11 mouse cellular contexts compared by ENCODE assay signal in genomic region chr7:19316451-19317161, GRCm38 (mm10). TPM values are rescaled to one million over a fixed set of nuclear protein-coding genes. Genes with fewer than 3 reads are reported as not detected.
A peak's percentile ranks its signal among the peaks of the same experiment; 100 is the strongest.
DNase-seq lines count a peak whose midpoint lies in the region; ATAC-seq and TF ChIP-seq lines count a peak whose summit lies in the region.
"Had no signal": no experiment of that assay in that cellular context is flagged by ENCODE, and none has a peak within 500 bp of the region (broad histone marks: within the 10 kb centered on the region; RNA-seq: fewer than 3 reads in every experiment).

No protein-coding gene starts in this region.

- H3K9ac ChIP-seq in kidney, embryonic 15.5 days, result no peak overlapping the region
- H3K9ac ChIP-seq in embryonic facial prominence, embryonic 13.5 days, result peak overlapping the region; percentile 0; the same call in 1 of the 2 replicates
- H3K9ac ChIP-seq: lung, embryonic 15.5 days had no signal

- ATAC-seq in kidney, embryonic 15.5 days (replicated peaks; ENCODE audit: low FRiP score), result no peak
- no peak for ATAC-seq in embryonic facial prominence, embryonic 13.5 days (ENCODE audit: insufficient number of reproducible peaks, insufficient read depth, low FRiP score, low TSS enrichment, low read depth)

- WGBS in kidney, adult 2 months, result 63% methylated on average over 14 of the region's 14 CpGs
- WGBS in kidney, embryonic 15.5 days, result 61% methylated on average over 14 of the region's 14 CpGs
- WGBS in embryonic facial prominence, embryonic 13.5 days, result 48% methylated on average over 14 of the region's 14 CpGs
- WGBS in macrophage (ENCODE audit: missing documents), result 8% methylated on average over 14 of the region's 14 CpGs

- DNase-seq in kidney, adult 2 months, result peak; percentile 34
- DNase-seq in CD4-positive helper T cell, adult 2 months (ENCODE audit: low read depth, low spot score), result peak; percentile 35
- DNase-seq in embryo, embryonic 10.5 days (ENCODE audit: low spot score), result no peak
- DNase-seq in yolk sac, embryonic 10.5 days (ENCODE audit: low spot score), result no peak
- DNase-seq in frontal cortex, postnatal 10 days (ENCODE audit: low spot score in 2 of 2), result no peak
- DNase-seq: kidney, postnatal 4 days had no signal

- no peaks in the 10 kb centered on the region for H3K79me2 ChIP-seq in macrophage (ENCODE audit: inconsistent target)

- TF ChIP-seq CTCF in kidney, adult 2 months (conservative IDR thresholded peaks at IDR 0.05; ENCODE audit: insufficient read depth, insufficient read length, low read depth, low read length), result no peak

- H3K4me3 ChIP-seq in kidney, adult 2 months (ENCODE audit: insufficient read depth, low read depth, low read length), result no peak overlapping the region
- H3K4me3 ChIP-seq in kidney, embryonic 15.5 days (replicated peaks), result no peak overlapping the region
- no peak overlapping the region for H3K4me3 ChIP-seq in embryonic facial prominence, embryonic 13.5 days
- no peak overlapping the region for H3K4me3 ChIP-seq in macrophage (ENCODE audit: inconsistent target)
- H3K4me3 ChIP-seq: lung, embryonic 15.5 days had no signal

- no peak overlapping the region for H3K4me2 ChIP-seq in kidney, embryonic 15.5 days
- H3K4me2 ChIP-seq in embryonic facial prominence, embryonic 13.5 days, result no peak overlapping the region
- H3K4me2 ChIP-seq: lung, embryonic 15.5 days had no signal

- no peaks in the 10 kb centered on the region for H3K27me3 ChIP-seq in kidney, adult 2 months (replicated peaks; ENCODE audit: control insufficient read depth, insufficient read depth, low read length)
- H3K27me3 ChIP-seq in kidney, embryonic 15.5 days, result peaks cover 70% of the 10 kb centered on the region
- peaks cover 67% of the 10 kb centered on the region for H3K27me3 ChIP-seq in embryonic facial prominence, embryonic 13.5 days

- no peak overlapping the region for H3K27ac ChIP-seq in kidney, adult 2 months (ENCODE audit: insufficient read depth, low read depth, low read length)
- H3K27ac ChIP-seq in kidney, embryonic 15.5 days, result no peak overlapping the region
- no peak overlapping the region for H3K27ac ChIP-seq in embryonic facial prominence, embryonic 13.5 days
- peak overlapping the region; percentile 90 for H3K27ac ChIP-seq in macrophage
- H3K27ac ChIP-seq: lung, embryonic 15.5 days had no signal

- no peaks in the 10 kb centered on the region for H3K36me3 ChIP-seq in kidney, adult 2 months (ENCODE audit: control insufficient read depth, insufficient read depth, low read length)
- no peaks in the 10 kb centered on the region for H3K36me3 ChIP-seq in kidney, embryonic 15.5 days
- H3K36me3 ChIP-seq in embryonic facial prominence, embryonic 13.5 days, result no peaks in the 10 kb centered on the region
- H3K36me3 ChIP-seq in macrophage (ENCODE audit: inconsistent target), result no peaks in the 10 kb centered on the region
- H3K36me3 ChIP-seq: lung, embryonic 15.5 days had no signal

- no peaks in the 10 kb centered on the region for H3K9me3 ChIP-seq in kidney, embryonic 15.5 days (replicated peaks)
- H3K9me3 ChIP-seq in embryonic facial prominence, embryonic 13.5 days, result no peaks in the 10 kb centered on the region
- H3K9me3 ChIP-seq: lung, embryonic 15.5 days had no signal

- no peak for TF ChIP-seq POLR2A in kidney, adult 2 months (IDR thresholded peaks at IDR 0.05; ENCODE audit: low read depth, low read length)

- peaks cover 7% of the 10 kb centered on the region; the same call in 1 of the 2 replicates for H3K4me1 ChIP-seq in kidney, adult 2 months (ENCODE audit: control insufficient read depth, insufficient read depth, low read length)
- H3K4me1 ChIP-seq in kidney, embryonic 15.5 days, result peaks cover 16% of the 10 kb centered on the region
- peaks cover 11% of the 10 kb centered on the region for H3K4me1 ChIP-seq in embryonic facial prominence, embryonic 13.5 days

RNA-seq across cellular contexts. Expression of gene Fosb, which starts 6.8 kb away (rescaled TPM):
- polyA plus RNA-seq in kidney, adult 2 months (2012; rRNA removed), result 0.17 and 0.19 TPM in 2 replicates
- 0.09 and 0.26 TPM in 2 replicates for polyA plus RNA-seq in kidney, embryonic 15.5 days (2015; fragmentation: Nextera tagmentation; extraction: Ambion mirVana)
- polyA plus RNA-seq in embryonic facial prominence, embryonic 13.5 days (2015; fragmentation: Nextera tagmentation; extraction: Ambion mirVana), result 0.06 and 0.23 TPM in 2 replicates
- total RNA-seq in macrophage (2018; cell fraction: chromatin; rRNA removed), result 100 to 1,000 TPM in 4 of 26 experiments, 10 to 100 TPM in 4, 1 to 10 TPM in 13, under 1 TPM in 5; 0.25 to 730 (median 3.1) TPM
- 100 to 1,000 TPM in 3 of 26 experiments, 10 to 100 TPM in 8, 1 to 10 TPM in 8, under 1 TPM in 7; 0.20 to 141 (median 4.6) TPM for total RNA-seq in macrophage (2018; cell fraction: cytosol; rRNA removed)
- total RNA-seq in macrophage (2018; cell fraction: nucleus; rRNA removed), result 100 to 1,000 TPM in 3 of 26 experiments, 10 to 100 TPM in 9, 1 to 10 TPM in 9, under 1 TPM in 5; 0.30 to 353 (median 7.2) TPM
- polyA plus RNA-seq in macrophage (2018), result 0.74 to 2.0 TPM (median 1.2 TPM) in 3 replicates

RNA-seq across cellular contexts. Expression of gene Ercc1, which starts 28.0 kb away (rescaled TPM):
- polyA plus RNA-seq in kidney, adult 2 months (2012; rRNA removed), result 27.6 and 31.9 TPM in 2 replicates
- polyA plus RNA-seq in kidney, embryonic 15.5 days (2015; fragmentation: Nextera tagmentation; extraction: Ambion mirVana), result 85.7 and 87.2 TPM in 2 replicates
- polyA plus RNA-seq in embryonic facial prominence, embryonic 13.5 days (2015; fragmentation: Nextera tagmentation; extraction: Ambion mirVana), result 93.2 and 106 TPM in 2 replicates
- 10 to 100 TPM; 14.4 to 47.9 (median 27.0) TPM for total RNA-seq in macrophage (2018; cell fraction: chromatin; rRNA removed)
- total RNA-seq in macrophage (2018; cell fraction: cytosol; rRNA removed), result 10 to 100 TPM; 15.6 to 27.5 (median 21.3) TPM
- 10 to 100 TPM; 11.2 to 36.0 (median 19.9) TPM for total RNA-seq in macrophage (2018; cell fraction: nucleus; rRNA removed)
- polyA plus RNA-seq in macrophage (2018), result 16.4 to 18.9 TPM (median 16.8 TPM) in 3 replicates

RNA-seq across cellular contexts. Expression of gene Rtn2, which starts 34.2 kb away (rescaled TPM):
- 7.6 and 19.1 TPM in 2 replicates for polyA plus RNA-seq in kidney, adult 2 months (2012; rRNA removed)
- 8.3 and 9.2 TPM in 2 replicates for polyA plus RNA-seq in kidney, embryonic 15.5 days (2015; fragmentation: Nextera tagmentation; extraction: Ambion mirVana)
- polyA plus RNA-seq in embryonic facial prominence, embryonic 13.5 days (2015; fragmentation: Nextera tagmentation; extraction: Ambion mirVana), result 10.2 and 11.7 TPM in 2 replicates
- total RNA-seq in macrophage (2018; cell fraction: chromatin; rRNA removed), result 10 to 100 TPM in 1 of 26 experiments, 1 to 10 TPM in 13, under 1 TPM in 7, not detected in 5; 0.20 to 21.6 (median 1.8) TPM
- 1 to 10 TPM in 13 of 26 experiments, under 1 TPM in 12, not detected in 1; 0.14 to 6.2 (median 2.0) TPM for total RNA-seq in macrophage (2018; cell fraction: cytosol; rRNA removed)
- total RNA-seq in macrophage (2018; cell fraction: nucleus; rRNA removed), result 1 to 10 TPM in 15 of 26 experiments, under 1 TPM in 7, not detected in 4; 0.15 to 8.6 (median 2.9) TPM
- 0.09 to 0.52 TPM (median 0.32 TPM) in 3 replicates for polyA plus RNA-seq in macrophage (2018)

RNA-seq across cellular contexts. Expression of gene Ppm1n, which starts 36.7 kb away (rescaled TPM):
- not detected in 2 replicates for polyA plus RNA-seq in kidney, adult 2 months (2012; rRNA removed)
- 0.13 TPM in 1 of 2 replicates, not detected in the other for polyA plus RNA-seq in kidney, embryonic 15.5 days (2015; fragmentation: Nextera tagmentation; extraction: Ambion mirVana)
- not detected in 2 replicates for polyA plus RNA-seq in embryonic facial prominence, embryonic 13.5 days (2015; fragmentation: Nextera tagmentation; extraction: Ambion mirVana)
- total RNA-seq in macrophage (2018; cell fraction: chromatin; rRNA removed), result 10 to 100 TPM in 1 of 26 experiments, 1 to 10 TPM in 12, under 1 TPM in 2, not detected in 11; 0.41 to 17.6 (median 3.0) TPM
- 1 to 10 TPM in 1 of 26 experiments, under 1 TPM in 14, not detected in 11; 0.05 to 1.1 (median 0.72) TPM for total RNA-seq in macrophage (2018; cell fraction: cytosol; rRNA removed)
- total RNA-seq in macrophage (2018; cell fraction: nucleus; rRNA removed), result 1 to 10 TPM in 11 of 26 experiments, under 1 TPM in 2, not detected in 13; 0.52 to 6.8 (median 3.9) TPM
- 0.38 TPM in 1 of 3 replicates, not detected in the others for polyA plus RNA-seq in macrophage (2018)
- polyA plus RNA-seq: gonadal fat pad, adult 2 months; lung, embryonic 15.5 days had no signal

RNA-seq across cellular contexts. Expression of gene Cd3eap, which starts 42.7 kb away (rescaled TPM):
- polyA plus RNA-seq in kidney, adult 2 months (2012; rRNA removed), result 5.3 and 5.9 TPM in 2 replicates
- polyA plus RNA-seq in kidney, embryonic 15.5 days (2015; fragmentation: Nextera tagmentation; extraction: Ambion mirVana), result 27.0 and 28.3 TPM in 2 replicates
- 29.4 and 30.5 TPM in 2 replicates for polyA plus RNA-seq in embryonic facial prominence, embryonic 13.5 days (2015; fragmentation: Nextera tagmentation; extraction: Ambion mirVana)
- total RNA-seq in macrophage (2018; cell fraction: chromatin; rRNA removed), result 10 to 100 TPM in 4 of 26 experiments, 1 to 10 TPM in 21, under 1 TPM in 1; 0.87 to 15.1 (median 3.8) TPM
- 10 to 100 TPM in 12 of 26 experiments, 1 to 10 TPM in 14; 4.1 to 14.6 (median 9.1) TPM for total RNA-seq in macrophage (2018; cell fraction: cytosol; rRNA removed)
- 10 to 100 TPM in 3 of 26 experiments, 1 to 10 TPM in 23; 1.8 to 17.4 (median 4.2) TPM for total RNA-seq in macrophage (2018; cell fraction: nucleus; rRNA removed)
- polyA plus RNA-seq in macrophage (2018), result 12.4 to 20.7 TPM (median 20.5 TPM) in 3 replicates

Comparison
In these comparisons a context has a peak if more than half of its experiments do, and no peak if none do; other contexts are left out.
1. DNase-seq: peak in kidney, adult 2 months (single experiment) and CD4-positive helper T cell, adult 2 months (single experiment); none in embryo, embryonic 10.5 days (single experiment), yolk sac, embryonic 10.5 days (single experiment) and frontal cortex, postnatal 10 days (0 of 2).